Comparison of ENCODE assay signal across 17 mouse cellular contexts in the genomic region with DNA sequence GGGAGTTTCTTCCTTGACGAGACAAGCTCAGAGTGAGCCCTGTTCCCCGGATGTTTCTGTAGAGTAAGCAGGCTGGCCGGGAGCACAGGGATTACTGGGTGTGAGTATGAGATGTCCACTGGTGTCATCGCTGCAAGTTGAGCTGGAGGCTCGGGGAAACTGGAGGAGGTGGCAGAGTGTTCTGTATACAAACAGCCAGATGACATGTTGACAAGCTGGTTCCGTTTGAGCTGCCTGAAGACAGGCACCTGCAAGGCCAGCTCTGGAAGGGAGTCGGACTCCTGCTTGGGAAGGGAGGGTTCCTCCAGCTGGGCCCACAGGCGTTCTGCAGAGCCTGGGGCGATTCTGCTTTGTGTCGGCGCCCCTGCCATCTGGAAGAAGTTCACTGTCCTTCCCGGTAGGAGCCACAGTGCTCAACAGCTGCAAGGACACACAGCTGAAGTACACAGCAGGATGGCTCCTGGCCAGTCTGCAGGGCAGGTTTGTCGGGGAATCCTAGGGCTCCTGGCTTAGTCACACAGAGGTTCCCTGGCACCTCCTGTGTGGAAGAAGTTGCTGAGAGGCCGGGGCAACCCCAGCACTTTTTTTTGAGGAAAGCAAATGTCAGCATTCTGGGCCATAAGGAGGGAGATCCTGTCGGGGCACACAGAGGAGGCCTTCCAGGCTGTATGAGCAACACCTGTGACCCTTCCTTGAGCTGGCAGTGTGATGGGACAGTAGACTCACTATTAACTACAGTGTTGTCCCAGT. TPM values are rescaled to one million over a fixed set of nuclear protein-coding genes. Genes with fewer than 3 reads are reported as not detected.
DNase-seq lines count a peak whose midpoint lies in the region; ATAC-seq and TF ChIP-seq lines count a peak whose summit lies in the region.
"Had no signal": no experiment of that assay in that cellular context is flagged by ENCODE, and none has a peak within 500 bp of the region (broad histone marks: within the 10 kb centered on the region; RNA-seq: fewer than 3 reads in every experiment).

No protein-coding gene starts in this region.

- H3K36me3 ChIP-seq in heart, embryonic 14.5 days (ENCODE audit: control insufficient read depth, insufficient read depth, low read length), result peaks cover 35% of the 10 kb centered on the region
- H3K36me3 ChIP-seq in lung, embryonic 14.5 days (ENCODE audit: insufficient read depth), result peaks cover 38% of the 10 kb centered on the region
- H3K36me3 ChIP-seq: hindbrain, embryonic 15.5 days had no signal

- TF ChIP-seq CTCF in cerebellum, adult 2 months (IDR thresholded peaks at IDR 0.05; ENCODE audit: borderline replicate concordance, insufficient read depth, low read depth, low read length), result no peak
- no peak for TF ChIP-seq CTCF in lung, embryonic 14.5 days (IDR thresholded peaks at IDR 0.05; ENCODE audit: low read depth)
- TF ChIP-seq CTCF in lung, adult 2 months (IDR thresholded peaks at IDR 0.05; ENCODE audit: insufficient read depth, low read length), result no peak

- ATAC-seq in heart, embryonic 14.5 days (ENCODE audit: insufficient number of reproducible peaks, insufficient read depth, low FRiP score, low read depth), result no peak
- no peak for ATAC-seq in lung, embryonic 14.5 days (ENCODE audit: insufficient read depth)
- ATAC-seq: forebrain, embryonic 15.5 days; midbrain, embryonic 16.5 days had no signal

- no peak for TF ChIP-seq POLR2A in cerebellum, adult 2 months (IDR thresholded peaks at IDR 0.05; ENCODE audit: borderline replicate concordance, insufficient read depth, low read length)
- TF ChIP-seq POLR2A in lung, adult 2 months (IDR thresholded peaks at IDR 0.05; ENCODE audit: borderline replicate concordance, extremely low read depth, low read depth, low read length), result no peak

- peaks cover 58% of the 10 kb centered on the region for H3K4me1 ChIP-seq in cerebellum, adult 2 months (ENCODE audit: control insufficient read depth, insufficient read depth, low read length)
- peaks cover 4 to 18% of the 10 kb centered on the region in 2 experiments; a peak in 3 of 4 replicates for H3K4me1 ChIP-seq in heart, embryonic 14.5 days (ENCODE audit: control insufficient read depth in 2 of 2, insufficient read depth in 2 of 2, low read length in 2 of 2)
- H3K4me1 ChIP-seq in lung, embryonic 14.5 days (ENCODE audit: insufficient read depth), result 0 out of 2 replicates have a peak, but pooled peaks cover 5% of the 10 kb centered on the region
- peaks cover 11% of the 10 kb centered on the region; the same call in 1 of the 2 replicates for H3K4me1 ChIP-seq in lung, adult 2 months (ENCODE audit: control insufficient read depth, insufficient read depth, low read length)

- H3K4me3 ChIP-seq in cerebellum, adult 2 months (replicated peaks; ENCODE audit: insufficient read depth, low read depth, low read length), result peak overlapping the region; percentile 28
- no peak overlapping the region for H3K4me3 ChIP-seq in heart, embryonic 14.5 days (ENCODE audit: control insufficient read depth in 1 of 2, insufficient read depth in 1 of 2, low read depth in 1 of 2, low read length in 2 of 2)
- no peak overlapping the region for H3K4me3 ChIP-seq in lung, embryonic 14.5 days (ENCODE audit: low read depth, low read length)
- no peak overlapping the region for H3K4me3 ChIP-seq in lung, adult 2 months (replicated peaks; ENCODE audit: extremely low read depth, low read depth, low read length)
- H3K4me3 ChIP-seq: embryonic facial prominence, embryonic 15.5 days; forebrain, embryonic 15.5 days; hindbrain, embryonic 15.5 days; kidney, embryonic 15.5 days had no signal

- 6% methylated on average over 15 of the region's 15 CpGs for WGBS in cerebellum, adult 2 months
- 69% methylated on average over 15 of the region's 15 CpGs for WGBS in heart, embryonic 14.5 days
- 53% methylated on average over 15 of the region's 15 CpGs for WGBS in lung, embryonic 14.5 days
- 47% methylated on average over 15 of the region's 15 CpGs for WGBS in lung, adult 2 months

- intact Hi-C loops in heart, postnatal 10 days (cut with DNase I), result no loop called here

- H3K4me2 ChIP-seq in heart, embryonic 14.5 days (ENCODE audit: low read length), result no peak overlapping the region
- H3K4me2 ChIP-seq in lung, embryonic 14.5 days, result no peak overlapping the region
- H3K4me2 ChIP-seq: embryonic facial prominence, embryonic 15.5 days; forebrain, embryonic 15.5 days; hindbrain, embryonic 15.5 days; kidney, embryonic 15.5 days had no signal

- H3K27ac ChIP-seq in cerebellum, adult 2 months (ENCODE audit: insufficient read depth, low read length), result peak overlapping the region; percentile 72
- H3K27ac ChIP-seq in heart, embryonic 14.5 days (replicated peaks in 1 of 2; ENCODE audit: control insufficient read depth in 1 of 2, insufficient read depth in 1 of 2, low read depth in 2 of 2, low read length in 2 of 2), result no peak overlapping the region
- H3K27ac ChIP-seq in lung, embryonic 14.5 days (ENCODE audit: low read depth), result no peak overlapping the region
- H3K27ac ChIP-seq: embryonic facial prominence, embryonic 15.5 days; forebrain, embryonic 15.5 days; hindbrain, embryonic 15.5 days; kidney, embryonic 15.5 days had no signal

- peak overlapping the region; percentile 8; the same call in 1 of the 2 replicates for H3K9ac ChIP-seq in heart, embryonic 14.5 days (ENCODE audit: low read length)
- H3K9ac ChIP-seq in lung, embryonic 14.5 days, result peak overlapping the region; percentile 6; the same call in 1 of the 2 replicates
- H3K9ac ChIP-seq: embryonic facial prominence, embryonic 15.5 days; forebrain, embryonic 15.5 days; hindbrain, embryonic 15.5 days; kidney, embryonic 15.5 days had no signal

- H3K9me3 ChIP-seq in heart, embryonic 14.5 days (ENCODE audit: control insufficient read depth, low read length), result no peaks in the 10 kb centered on the region
- H3K9me3 ChIP-seq in lung, embryonic 14.5 days (ENCODE audit: low read depth, low read length), result no peaks in the 10 kb centered on the region
- H3K9me3 ChIP-seq: embryonic facial prominence, embryonic 15.5 days; forebrain, embryonic 15.5 days; hindbrain, embryonic 15.5 days; kidney, embryonic 15.5 days had no signal

- peak in 1 of 2 experiments; percentile 56 for DNase-seq in cerebellum, adult 2 months
- no peak for DNase-seq in cerebellum, adult 8-10 months
- DNase-seq in heart, postnatal 10 days, result no peak
- no peak for DNase-seq in lung, embryonic 14.5 days
- DNase-seq in lung, adult 2 months, result no peak
- DNase-seq in lung, postnatal 10 days, result peak; percentile 61
- DNase-seq in embryo, embryonic 11 days, result no peak
- DNase-seq: adrenal gland, postnatal 36 days; heart, adult 18-20 months; layer of hippocampus, adult 9-11 months had no signal

- no peaks in the 10 kb centered on the region for H3K27me3 ChIP-seq in cerebellum, adult 2 months (ENCODE audit: control insufficient read depth, insufficient read depth, low read length)
- no peaks in the 10 kb centered on the region for H3K27me3 ChIP-seq in heart, embryonic 14.5 days (ENCODE audit: control insufficient read depth, insufficient read depth, low read length)
- no peaks in the 10 kb centered on the region for H3K27me3 ChIP-seq in lung, embryonic 14.5 days (ENCODE audit: insufficient read depth, low read length)
- H3K27me3 ChIP-seq: embryonic facial prominence, embryonic 15.5 days; forebrain, embryonic 15.5 days; hindbrain, embryonic 15.5 days; kidney, embryonic 15.5 days had no signal

RNA-seq across cellular contexts. Expression of a gene that starts 3.6 kb away (rescaled TPM):
- polyA plus RNA-seq in cerebellum, adult 2 months (2012; rRNA removed), result 447 and 471 TPM in 2 replicates
- 159 and 161 TPM in 2 replicates for polyA plus RNA-seq in heart, embryonic 14.5 days (2014; fragmentation: Nextera tagmentation; extraction: Ambion mirVana)
- 100 to 1,000 TPM in 1 of 2 experiments, 10 to 100 TPM in 1; 93.2 to 100 TPM for total RNA-seq in heart, postnatal 10 days (2021)
- polyA plus RNA-seq in lung, embryonic 14.5 days (2014; fragmentation: Nextera tagmentation; extraction: Ambion mirVana), result 168 and 176 TPM in 2 replicates
- polyA plus RNA-seq in lung, adult 2 months (2012; rRNA removed), result 144 and 157 TPM in 2 replicates

RNA-seq across cellular contexts. Expression of a gene that starts 17.8 kb away (rescaled TPM):
- 56.4 and 60.5 TPM in 2 replicates for polyA plus RNA-seq in cerebellum, adult 2 months (2012; rRNA removed)
- polyA plus RNA-seq in heart, embryonic 14.5 days (2014; fragmentation: Nextera tagmentation; extraction: Ambion mirVana), result 31.2 and 32.0 TPM in 2 replicates
- 10 to 100 TPM; 24.1 to 27.7 TPM for total RNA-seq in heart, postnatal 10 days (2021)
- polyA plus RNA-seq in lung, embryonic 14.5 days (2014; fragmentation: Nextera tagmentation; extraction: Ambion mirVana), result 26.6 and 26.7 TPM in 2 replicates
- 25.5 and 28.3 TPM in 2 replicates for polyA plus RNA-seq in lung, adult 2 months (2012; rRNA removed)

RNA-seq across cellular contexts. Expression of a gene that starts 27.7 kb away (rescaled TPM):
- 84.6 and 116 TPM in 2 replicates for polyA plus RNA-seq in cerebellum, adult 2 months (2012; rRNA removed)
- polyA plus RNA-seq in heart, embryonic 14.5 days (2014; fragmentation: Nextera tagmentation; extraction: Ambion mirVana), result 0.15 TPM in 2 replicates
- total RNA-seq in heart, postnatal 10 days (2021), result 1 to 10 TPM; 1.3 to 1.4 TPM
- polyA plus RNA-seq in lung, embryonic 14.5 days (2014; fragmentation: Nextera tagmentation; extraction: Ambion mirVana), result 0.12 and 0.17 TPM in 2 replicates
- polyA plus RNA-seq in lung, adult 2 months (2012; rRNA removed), result 0.85 TPM in 2 replicates
- total RNA-seq: neutrophil, adult 5-6 weeks had no signal

RNA-seq across cellular contexts. Expression of a gene that starts 40.3 kb away (rescaled TPM):
- 0.16 and 0.28 TPM in 2 replicates for polyA plus RNA-seq in cerebellum, adult 2 months (2012; rRNA removed)
- not detected in 2 replicates for polyA plus RNA-seq in heart, embryonic 14.5 days (2014; fragmentation: Nextera tagmentation; extraction: Ambion mirVana)
- total RNA-seq in heart, postnatal 10 days (2021), result not detected
- 0.16 TPM in 1 of 2 replicates, not detected in the other for polyA plus RNA-seq in lung, embryonic 14.5 days (2014; fragmentation: Nextera tagmentation; extraction: Ambion mirVana)
- polyA plus RNA-seq in lung, adult 2 months (2012; rRNA removed), result 0.02 and 0.04 TPM in 2 replicates
- total RNA-seq: heart, adult 18-20 months had no signal
- polyA plus RNA-seq: forebrain, embryonic 15.5 days; kidney, embryonic 15.5 days had no signal

RNA-seq across cellular contexts. Expression of a gene that starts 54.2 kb away (rescaled TPM):
- 12.3 and 12.4 TPM in 2 replicates for polyA plus RNA-seq in cerebellum, adult 2 months (2012; rRNA removed)
- polyA plus RNA-seq in heart, embryonic 14.5 days (2014; fragmentation: Nextera tagmentation; extraction: Ambion mirVana), result 5.0 and 5.4 TPM in 2 replicates
- total RNA-seq in heart, postnatal 10 days (2021), result 1 to 10 TPM; 9.3 to 9.6 TPM
- polyA plus RNA-seq in lung, embryonic 14.5 days (2014; fragmentation: Nextera tagmentation; extraction: Ambion mirVana), result 8.7 and 9.6 TPM in 2 replicates
- 19.0 and 21.2 TPM in 2 replicates for polyA plus RNA-seq in lung, adult 2 months (2012; rRNA removed)

Comparison
In these comparisons a context has a peak if more than half of its experiments do, and no peak if none do; other contexts are left out.
1. RNA of a gene that starts 27.7 kb away (polyA plus RNA-seq): 84.6 to 116 TPM in cerebellum, adult 2 months; 0.85 TPM in lung, adult 2 months, 0.12 to 0.17 TPM in lung, embryonic 14.5 days and 0.15 TPM in heart, embryonic 14.5 days; every median in the first group is over 10 times any median in the second.